Mouse (Mus musculus): ENCODE data around the gene Spg20.

DNA sequence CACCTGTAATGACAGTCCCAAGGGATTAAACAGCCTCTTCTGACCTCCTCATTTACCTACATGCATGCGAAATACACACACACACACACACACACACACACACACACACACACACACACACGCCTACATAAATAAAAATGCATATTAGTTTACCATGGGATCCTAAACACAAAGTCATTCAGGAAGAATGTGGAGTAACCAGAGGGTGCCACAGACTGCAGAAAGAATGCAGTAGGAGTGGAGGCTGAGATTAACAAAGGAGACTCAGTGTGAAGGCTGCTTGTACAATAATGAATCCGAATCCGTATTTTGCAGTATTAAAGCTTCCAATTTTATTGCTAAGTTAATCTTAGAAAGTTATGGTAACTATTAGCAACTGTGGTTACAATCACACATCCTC, 33.0 kb downstream of the Spg20 start:
- TF ChIP-seq GATA1 (IDR thresholded peaks at IDR 0.05; ENCODE audit: low read length) = no peak
- TF ChIP-seq TAL1 (IDR thresholded peaks at IDR 0.05; ENCODE audit: low read length) = no peak

Data from erythroblast, embryonic 14.5 days (primary cell).